In the genomic region with DNA sequence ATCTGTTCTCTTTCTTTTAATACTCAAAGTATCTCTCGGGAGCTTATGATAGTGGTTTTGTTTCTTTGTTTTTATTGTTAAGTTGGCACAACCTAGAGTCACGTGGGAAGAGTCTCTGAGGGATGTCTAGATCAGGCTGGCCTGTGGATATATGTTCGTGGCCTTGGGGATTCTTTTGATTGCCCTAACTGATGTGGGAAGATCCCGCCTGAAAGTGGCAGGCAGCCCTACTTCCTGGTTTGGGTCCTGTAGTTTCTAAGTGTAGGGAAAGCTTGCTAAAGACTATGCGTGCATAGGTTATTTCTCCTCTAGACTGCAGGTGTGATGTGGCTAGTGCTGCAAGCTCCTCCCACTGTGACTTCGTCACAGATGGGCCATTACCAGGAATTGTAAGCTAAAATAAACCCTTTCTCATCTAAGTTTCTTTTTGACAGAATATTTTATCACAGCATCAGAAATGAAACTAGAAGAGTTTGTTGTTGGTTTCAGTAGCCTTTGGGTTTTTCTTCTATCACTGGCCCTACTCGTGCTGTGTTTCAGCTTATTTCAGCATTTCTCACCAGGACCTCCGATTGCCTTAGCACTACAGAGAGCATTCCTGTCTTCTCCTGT, we compare ENCODE assay signal across 30 mouse cellular contexts. TPM values are rescaled to one million over a fixed set of nuclear protein-coding genes. Genes with fewer than 3 reads are reported as not detected.
"Had no signal": no experiment of that assay in that cellular context is flagged by ENCODE, and none has a peak within 500 bp of the region (broad histone marks: within the 10 kb centered on the region; RNA-seq: fewer than 3 reads in every experiment).

No protein-coding gene starts in this region.

- H3K27me3 ChIP-seq: heart, embryonic 13.5 days; heart, embryonic 15.5 days; hindbrain, embryonic 13.5 days; hindbrain, embryonic 15.5 days; intestine, embryonic 15.5 days; kidney, embryonic 15.5 days; limb, embryonic 13.5 days; limb, embryonic 15.5 days; liver, embryonic 12.5 days had no signal

- H3K4me3 ChIP-seq: heart, adult 2 months; heart, embryonic 13.5 days; hindbrain, embryonic 15.5 days; intestine, embryonic 15.5 days; kidney, embryonic 15.5 days; limb, embryonic 13.5 days; limb, embryonic 15.5 days; liver, embryonic 12.5 days had no signal

- H3K4me2 ChIP-seq: heart, embryonic 11.5 days; heart, embryonic 13.5 days; heart, embryonic 15.5 days; hindbrain, embryonic 13.5 days; intestine, embryonic 15.5 days; kidney, embryonic 15.5 days; limb, embryonic 13.5 days; limb, embryonic 15.5 days; liver, embryonic 12.5 days had no signal

- DNase-seq: gastrocnemius, postnatal 14 days; gastrocnemius, postnatal 36 days; heart, adult 2 months; heart, postnatal 14 days; heart, postnatal 36 days; kidney, adult 18-20 months; kidney, adult 9 months; kidney, postnatal 14 days; kidney, postnatal 36 days; layer of hippocampus, adult 9-11 months; layer of hippocampus, postnatal 36 days; left cerebral cortex, postnatal 4 days had no signal

- H3K27ac ChIP-seq: heart, adult 2 months; heart, embryonic 13.5 days; heart, embryonic 15.5 days; hindbrain, embryonic 13.5 days; hindbrain, embryonic 15.5 days; hindbrain, postnatal 0 days; intestine, embryonic 15.5 days; kidney, embryonic 15.5 days; kidney, postnatal 0 days; limb, embryonic 13.5 days; limb, embryonic 15.5 days; liver, embryonic 12.5 days; liver, embryonic 14.5 days had no signal

- ATAC-seq: hindbrain, postnatal 0 days; inflammation-experienced regulatory T-cells, adult 6 months; intestine, embryonic 15.5 days; intestine, postnatal 0 days; liver, embryonic 12.5 days had no signal

- H3K9me3 ChIP-seq: heart, embryonic 13.5 days; heart, embryonic 15.5 days; hindbrain, embryonic 13.5 days; hindbrain, embryonic 15.5 days; intestine, embryonic 15.5 days; kidney, embryonic 15.5 days; limb, embryonic 13.5 days; limb, embryonic 15.5 days; liver, embryonic 12.5 days had no signal

- H3K9ac ChIP-seq: heart, embryonic 15.5 days; hindbrain, embryonic 13.5 days; hindbrain, embryonic 15.5 days; intestine, embryonic 15.5 days; kidney, embryonic 15.5 days; limb, embryonic 13.5 days; limb, embryonic 15.5 days; liver, embryonic 12.5 days; liver, embryonic 14.5 days had no signal

RNA-seq across cellular contexts. Expression of a gene that starts 23.2 kb away (rescaled TPM):
- total RNA-seq: heart, adult 2 months; heart, postnatal 14 days; heart, postnatal 36 days; hematopoietic stem cell, adult 5-6 weeks; liver, adult 2 months had no signal
- polyA plus RNA-seq: gonadal fat pad, adult 2 months; heart, adult 2 months; liver, adult 2 months had no signal
